25 mouse cellular contexts compared by ENCODE assay signal in genomic region chr19:21727081-21727480, GRCm38 (mm10).
"Had no signal": no experiment of that assay in that cellular context is flagged by ENCODE, and none has a peak within 500 bp of the region (broad histone marks: within the 10 kb centered on the region; RNA-seq: fewer than 3 reads in every experiment).

No protein-coding gene starts in this region.

- H3K4me3 ChIP-seq: gastrocnemius, adult 2 months; heart, adult 2 months; heart, embryonic 10.5 days; heart, embryonic 12.5 days; hindbrain, embryonic 10.5 days; hindbrain, embryonic 12.5 days; intestine, embryonic 15.5 days; layer of hippocampus, adult 2 months; left cerebral cortex, adult 2 months; limb, embryonic 12.5 days had no signal

- H3K9me3 ChIP-seq: heart, embryonic 12.5 days; hindbrain, embryonic 12.5 days; intestine, embryonic 15.5 days; limb, embryonic 12.5 days had no signal

- H3K9ac ChIP-seq: heart, embryonic 12.5 days; hindbrain, embryonic 12.5 days; hindbrain, embryonic 14.5 days; intestine, embryonic 15.5 days; limb, embryonic 12.5 days had no signal

- H3K27me3 ChIP-seq: heart, embryonic 12.5 days; hindbrain, embryonic 12.5 days; intestine, embryonic 15.5 days; limb, embryonic 12.5 days had no signal

- H3K36me3 ChIP-seq: heart, embryonic 10.5 days; heart, embryonic 12.5 days; hindbrain, embryonic 10.5 days; hindbrain, embryonic 12.5 days; intestine, embryonic 15.5 days; limb, embryonic 12.5 days had no signal

- H3K27ac ChIP-seq: gastrocnemius, adult 2 months; heart, adult 2 months; heart, embryonic 10.5 days; hindbrain, embryonic 10.5 days; hindbrain, embryonic 12.5 days; hindbrain, embryonic 14.5 days; intestine, embryonic 15.5 days; layer of hippocampus, adult 2 months; left cerebral cortex, adult 2 months; limb, embryonic 12.5 days had no signal

- DNase-seq: gastrocnemius, adult 2 months; gastrocnemius, postnatal 10 days; gastrocnemius, postnatal 25 days; heart, adult 2 months; heart, postnatal 10 days; heart, postnatal 4 days; kidney, adult 18-20 months; kidney, adult 8-10 months; kidney, postnatal 10 days; kidney, postnatal 25 days; kidney, postnatal 4 days; liver had no signal

- ATAC-seq: hindbrain, embryonic 16.5 days; inflammation-experienced regulatory T-cells, adult 6 months; intestine, embryonic 15.5 days; intestine, postnatal 0 days had no signal

- H3K4me2 ChIP-seq: heart, embryonic 12.5 days; hindbrain, embryonic 12.5 days; hindbrain, embryonic 14.5 days; intestine, embryonic 15.5 days; limb, embryonic 12.5 days; liver, embryonic 11.5 days had no signal

- H3K4me1 ChIP-seq: intestine, embryonic 15.5 days; limb, embryonic 12.5 days had no signal
